Mouse (Mus musculus) lung, postnatal 4 days (tissue): ENCODE results near the gene Lrrc30.

Experiments
- DNase-seq, 2 experiments: peaks; one replicate each; pipeline ENCODE4 v3.0.0; 2021

Gene Lrrc30

GRCm38 (mm10) chr17:67582681-67583356 lies 49.7 kb downstream of the Lrrc30 start:
- no peak for DNase-seq

DNA sequence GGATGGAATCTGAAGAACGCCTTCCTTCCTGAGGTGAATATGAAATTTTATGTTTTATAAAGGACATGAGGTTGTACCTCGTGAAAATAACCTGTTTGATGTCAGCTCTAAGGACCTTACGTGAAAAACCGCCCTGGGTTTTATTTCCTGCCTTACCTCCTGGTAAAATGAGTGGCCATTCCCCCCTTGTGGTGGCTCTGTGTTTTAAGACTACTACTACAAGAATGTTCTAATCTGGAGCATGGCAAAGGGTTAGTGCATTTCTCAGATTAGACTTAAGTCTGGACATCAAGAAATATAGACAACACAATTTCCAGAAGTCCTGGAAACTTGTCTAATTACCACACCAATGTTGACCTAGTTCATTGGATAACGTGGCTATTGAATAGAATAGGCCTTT lies 50.7 kb downstream of the Lrrc30 start:
- no peak for DNase-seq
